Comparison of ENCODE assay signal across 10 mouse cellular contexts in the genomic region with DNA sequence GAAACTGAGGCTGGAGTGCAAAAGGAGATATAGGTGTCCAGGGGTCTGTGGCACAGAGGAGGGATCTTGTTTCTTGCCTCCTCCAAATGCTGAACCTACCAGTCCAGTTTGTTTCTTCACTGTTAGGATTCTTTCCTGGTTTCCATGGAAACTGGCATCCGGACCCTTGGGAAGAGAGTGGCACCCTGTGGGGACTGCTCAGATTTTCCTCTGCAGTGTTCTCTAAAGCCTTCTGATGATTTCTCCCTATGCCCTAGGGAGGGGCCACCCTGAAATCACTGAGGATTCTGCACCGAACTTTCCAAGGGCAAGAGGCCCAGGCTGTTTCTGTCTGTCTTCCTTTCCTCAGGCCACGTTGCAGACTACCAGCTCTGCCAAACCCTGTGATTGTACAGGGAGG. TPM values are rescaled to one million over a fixed set of nuclear protein-coding genes. Genes with fewer than 3 reads are reported as not detected.
A peak's percentile ranks its signal among the peaks of the same experiment; 100 is the strongest.
DNase-seq lines count a peak whose midpoint lies in the region; ATAC-seq and TF ChIP-seq lines count a peak whose summit lies in the region.
"Had no signal": no experiment of that assay in that cellular context is flagged by ENCODE, and none has a peak within 500 bp of the region (broad histone marks: within the 10 kb centered on the region; RNA-seq: fewer than 3 reads in every experiment).

No protein-coding gene starts in this region.

- H3K9me3 ChIP-seq in hindbrain, embryonic 16.5 days (ENCODE audit: control insufficient read depth, low read length), result no peaks in the 10 kb centered on the region
- H3K9me3 ChIP-seq in neural tube, embryonic 15.5 days (replicated peaks), result no peaks in the 10 kb centered on the region

- peak; percentile 67 for ATAC-seq in hindbrain, embryonic 16.5 days
- peak; percentile 60 for ATAC-seq in neural tube, embryonic 15.5 days (ENCODE audit: low FRiP score)
- ATAC-seq in megakaryocyte progenitor cell, adult 5-6 weeks (replicated peaks; ENCODE audit: poor library complexity), result no peak

- TF ChIP-seq POLR2A in lung, adult 2 months (IDR thresholded peaks at IDR 0.05; ENCODE audit: borderline replicate concordance, extremely low read depth, low read depth, low read length), result no peak

- no peaks in the 10 kb centered on the region for H3K27me3 ChIP-seq in hindbrain, embryonic 16.5 days (replicated peaks; ENCODE audit: control insufficient read depth, insufficient read depth, low read length)
- H3K27me3 ChIP-seq in neural tube, embryonic 15.5 days (replicated peaks), result no peaks in the 10 kb centered on the region; the same call in 1 of the 2 replicates
- H3K27me3 ChIP-seq: Patski had no signal

- 50% methylated on average over 3 of the region's 3 CpGs for WGBS in lung, adult 2 months
- WGBS in hindbrain, embryonic 16.5 days, result 15% methylated on average over 3 of the region's 3 CpGs
- 15% methylated on average over 3 of the region's 3 CpGs for WGBS in neural tube, embryonic 15.5 days

- H3K27ac ChIP-seq in hindbrain, embryonic 16.5 days (ENCODE audit: low read depth, low read length), result 0 out of 2 replicates have a peak overlapping the region, but pooled peaks have one; percentile 45
- H3K27ac ChIP-seq in neural tube, embryonic 15.5 days (replicated peaks), result no peak overlapping the region
- H3K27ac ChIP-seq: liver, embryonic 14.5 days had no signal

- H3K9ac ChIP-seq in hindbrain, embryonic 16.5 days (ENCODE audit: low read depth, low read length), result no peak overlapping the region
- no peak overlapping the region for H3K9ac ChIP-seq in neural tube, embryonic 15.5 days (replicated peaks)
- H3K9ac ChIP-seq: liver, embryonic 14.5 days had no signal

- H3K4me1 ChIP-seq in lung, adult 2 months (ENCODE audit: control insufficient read depth, insufficient read depth, low read length), result peaks cover 3% of the 10 kb centered on the region; the same call in 1 of the 2 replicates
- peaks cover 14% of the 10 kb centered on the region for H3K4me1 ChIP-seq in hindbrain, embryonic 16.5 days (ENCODE audit: control insufficient read depth, insufficient read depth, low read depth, low read length)
- peaks cover 11% of the 10 kb centered on the region for H3K4me1 ChIP-seq in neural tube, embryonic 15.5 days

- no peak overlapping the region for H3K4me3 ChIP-seq in lung, adult 2 months (replicated peaks; ENCODE audit: extremely low read depth, low read depth, low read length)
- no peak overlapping the region for H3K4me3 ChIP-seq in hindbrain, embryonic 16.5 days (ENCODE audit: low read length)
- no peak overlapping the region for H3K4me3 ChIP-seq in neural tube, embryonic 15.5 days (replicated peaks)

- no peak overlapping the region for H3K4me2 ChIP-seq in hindbrain, embryonic 16.5 days (ENCODE audit: low read length)
- H3K4me2 ChIP-seq in neural tube, embryonic 15.5 days, result no peak overlapping the region

- H3K36me3 ChIP-seq in hindbrain, embryonic 16.5 days (ENCODE audit: control insufficient read depth, insufficient read depth, low read length), result no peaks in the 10 kb centered on the region
- H3K36me3 ChIP-seq in neural tube, embryonic 15.5 days, result no peaks in the 10 kb centered on the region

- peak; percentile 44 for DNase-seq in embryo, embryonic 10.5 days (ENCODE audit: low spot score)
- no peak for DNase-seq in embryo, embryonic 10 days (ENCODE audit: low spot score)
- DNase-seq in lung, postnatal 10 days, result peak; percentile 53
- no peak for DNase-seq in lung, adult 2 months
- DNase-seq in adipocyte (ENCODE audit: low spot score), result no peak

- TF ChIP-seq CTCF in lung, adult 2 months (IDR thresholded peaks at IDR 0.05; ENCODE audit: insufficient read depth, low read length), result no peak

RNA-seq across cellular contexts. Expression of gene Col15a1, which starts 27.4 kb away (rescaled TPM):
- polyA plus RNA-seq in lung, adult 2 months (2012; rRNA removed), result 18.5 and 24.4 TPM in 2 replicates
- polyA plus RNA-seq in hindbrain, embryonic 16.5 days (2015; fragmentation: Nextera tagmentation; extraction: Ambion mirVana), result 3.4 and 4.7 TPM in 2 replicates
- 3.9 and 7.9 TPM in 2 replicates for polyA plus RNA-seq in neural tube, embryonic 15.5 days (2015; fragmentation: Nextera tagmentation; extraction: Ambion mirVana)
- not detected in 2 replicates for total RNA-seq in megakaryocyte progenitor cell, adult 5-6 weeks (2015)
- 0.17 TPM in 2 replicates for total RNA-seq in megakaryocyte progenitor cell, adult 5-6 weeks (2017)

Comparison
In these comparisons a context has a peak if more than half of its experiments do, and no peak if none do; other contexts are left out.
1. DNase-seq: peak in embryo, embryonic 10.5 days (single experiment) and lung, postnatal 10 days (single experiment); none in embryo, embryonic 10 days (single experiment), lung, adult 2 months (single experiment) and adipocyte (single experiment).